Mouse (Mus musculus): ENCODE data around the gene Pacrg. TPM values are rescaled to one million over a fixed set of nuclear protein-coding genes. Genes with fewer than 3 reads are reported as not detected.

Gene Pacrg
- polyA plus RNA-seq, 1 experiment from 2014 or later: 9.2 TPM

GRCm38 (mm10) chr17:10540772-10541171, 299.3 kb downstream of the Pacrg start:
- Histone ChIP-seq H3K27ac (replicated peaks; ENCODE audit: low read depth, low read length) (no peak overlapping the region), H3K4me3 (replicated peaks; ENCODE audit: low read depth, low read length) (no peak overlapping the region), H3K9ac (replicated peaks; ENCODE audit: low read length) (no peak overlapping the region), H3K9me3 (ENCODE audit: control insufficient read depth, low read length) (no peaks in the 10 kb centered on the region), H3K36me3 (ENCODE audit: control insufficient read depth, insufficient read depth, low read length) (no peaks in the 10 kb centered on the region), H3K4me1 (ENCODE audit: control insufficient read depth, insufficient read depth, low read length) (no peaks in the 10 kb centered on the region), H3K27me3 (ENCODE audit: control insufficient read depth, insufficient read depth, low read length) (no peaks in the 10 kb centered on the region), H3K4me2 (ENCODE audit: low read length) (no peak overlapping the region)
- no peak for ATAC-seq (ENCODE audit: low FRiP score, low TSS enrichment)
- DNase-seq: no peak
- WGBS: 98% methylated on average over 2 of the region's 2 CpGs

GRCm38 (mm10) chr17:10534206-10534605, 305.9 kb downstream of the Pacrg start:
- H3K36me3 ChIP-seq (ENCODE audit: control insufficient read depth, insufficient read depth, low read length): no peaks in the 10 kb centered on the region
- no peak overlapping the region for H3K4me2 ChIP-seq (ENCODE audit: low read length)
- ATAC-seq (ENCODE audit: low FRiP score, low TSS enrichment): no peak
- DNase-seq: peak; percentile 55
- WGBS: 44% methylated on average over 8 of the region's 8 CpGs
- no peaks in the 10 kb centered on the region for H3K27me3 ChIP-seq (ENCODE audit: control insufficient read depth, insufficient read depth, low read length)
- no peak overlapping the region for H3K4me3 ChIP-seq (replicated peaks; ENCODE audit: low read depth, low read length)
- no peak overlapping the region for H3K9ac ChIP-seq (replicated peaks; ENCODE audit: low read length)
- H3K9me3 ChIP-seq (ENCODE audit: control insufficient read depth, low read length): no peaks in the 10 kb centered on the region
- H3K4me1 ChIP-seq (ENCODE audit: control insufficient read depth, insufficient read depth, low read length): peaks cover 16% of the 10 kb centered on the region; the same call in 1 of the 2 replicates
- H3K27ac ChIP-seq (replicated peaks; ENCODE audit: low read depth, low read length): peak overlapping the region; percentile 27; the same call in 1 of the 2 replicates

- Histone ChIP-seq H3K4me3 (replicated peaks; ENCODE audit: low read depth, low read length) (no peak overlapping the region), H3K9ac (replicated peaks; ENCODE audit: low read length) (no peak overlapping the region), H3K27me3 (ENCODE audit: control insufficient read depth, insufficient read depth, low read length) (no peaks in the 10 kb centered on the region), H3K4me1 (ENCODE audit: control insufficient read depth, insufficient read depth, low read length) (peaks cover 16% of the 10 kb centered on the region; the same call in 1 of the 2 replicates), H3K36me3 (ENCODE audit: control insufficient read depth, insufficient read depth, low read length) (no peaks in the 10 kb centered on the region), H3K27ac (replicated peaks; ENCODE audit: low read depth, low read length) (no peak overlapping the region), H3K4me2 (ENCODE audit: low read length) (no peak overlapping the region), H3K9me3 (ENCODE audit: control insufficient read depth, low read length) (no peaks in the 10 kb centered on the region)
- WGBS: 84% methylated on average over 7 of the region's 7 CpGs
- DNase-seq (no peak), ATAC-seq (ENCODE audit: low FRiP score, low TSS enrichment) (no peak)
Measured at GRCm38 (mm10) chr17:10533461-10533860, 306.6 kb downstream of the Pacrg start.

GRCm38 (mm10) chr17:10531024-10531423, 309.1 kb downstream of the Pacrg start:
- 26% methylated on average over 8 of the region's 8 CpGs for WGBS
- H3K4me3 ChIP-seq (replicated peaks; ENCODE audit: low read depth, low read length): no peak overlapping the region
- no peak overlapping the region for H3K4me2 ChIP-seq (ENCODE audit: low read length)
- DNase-seq: peak; percentile 65
- H3K27ac ChIP-seq (replicated peaks; ENCODE audit: low read depth, low read length): 0 out of 2 replicates have a peak overlapping the region, but pooled peaks have one; percentile 28
- no peak for ATAC-seq (ENCODE audit: low FRiP score, low TSS enrichment)
- no peak overlapping the region for H3K9ac ChIP-seq (replicated peaks; ENCODE audit: low read length)
- H3K9me3 ChIP-seq (ENCODE audit: control insufficient read depth, low read length): no peaks in the 10 kb centered on the region
- peaks cover 16% of the 10 kb centered on the region; the same call in 1 of the 2 replicates for H3K4me1 ChIP-seq (ENCODE audit: control insufficient read depth, insufficient read depth, low read length)
- H3K36me3 ChIP-seq (ENCODE audit: control insufficient read depth, insufficient read depth, low read length): no peaks in the 10 kb centered on the region
- no peaks in the 10 kb centered on the region for H3K27me3 ChIP-seq (ENCODE audit: control insufficient read depth, insufficient read depth, low read length)

GRCm38 (mm10) chr17:10529329-10529955, 310.7 kb downstream of the Pacrg start:
- WGBS: 73% methylated on average over 3 of the region's 3 CpGs
- ATAC-seq (ENCODE audit: low FRiP score, low TSS enrichment) (no peak), DNase-seq (no peak)

GRCm38 (mm10) chr17:10521282-10521681, 318.8 kb downstream of the Pacrg start:
- Histone ChIP-seq H3K9me3 (ENCODE audit: control insufficient read depth, low read length) (no peaks in the 10 kb centered on the region), H3K9ac (replicated peaks; ENCODE audit: low read length) (no peak overlapping the region), H3K4me3 (replicated peaks; ENCODE audit: low read depth, low read length) (no peak overlapping the region), H3K36me3 (ENCODE audit: control insufficient read depth, insufficient read depth, low read length) (no peaks in the 10 kb centered on the region), H3K27ac (replicated peaks; ENCODE audit: low read depth, low read length) (no peak overlapping the region), H3K4me1 (ENCODE audit: control insufficient read depth, insufficient read depth, low read length) (peaks cover 6% of the 10 kb centered on the region; the same call in 1 of the 2 replicates), H3K4me2 (ENCODE audit: low read length) (no peak overlapping the region), H3K27me3 (ENCODE audit: control insufficient read depth, insufficient read depth, low read length) (no peaks in the 10 kb centered on the region)
- no peak for ATAC-seq (ENCODE audit: low FRiP score, low TSS enrichment)
- WGBS: 83% methylated on average over 7 of the region's 7 CpGs
- DNase-seq: no peak

More at GRCm38 (mm10) chr17:10529329-10529955, 310.7 kb downstream of the Pacrg start:
- no peaks in the 10 kb centered on the region for H3K27me3 ChIP-seq (ENCODE audit: control insufficient read depth, insufficient read depth, low read length)
- H3K27ac ChIP-seq (replicated peaks; ENCODE audit: low read depth, low read length): no peak overlapping the region
- no peak overlapping the region for H3K4me3 ChIP-seq (replicated peaks; ENCODE audit: low read depth, low read length)
- H3K36me3 ChIP-seq (ENCODE audit: control insufficient read depth, insufficient read depth, low read length): no peaks in the 10 kb centered on the region
- H3K4me2 ChIP-seq (ENCODE audit: low read length): no peak overlapping the region
- H3K9ac ChIP-seq (replicated peaks; ENCODE audit: low read length): no peak overlapping the region
- peaks cover 16% of the 10 kb centered on the region; the same call in 1 of the 2 replicates for H3K4me1 ChIP-seq (ENCODE audit: control insufficient read depth, insufficient read depth, low read length)
- no peaks in the 10 kb centered on the region for H3K9me3 ChIP-seq (ENCODE audit: control insufficient read depth, low read length)

GRCm38 (mm10) chr17:10519506-10520155, 320.5 kb downstream of the Pacrg start:
- Histone ChIP-seq H3K9ac (replicated peaks; ENCODE audit: low read length) (no peak overlapping the region), H3K4me1 (ENCODE audit: control insufficient read depth, insufficient read depth, low read length) (peaks cover 10% of the 10 kb centered on the region; the same call in 1 of the 2 replicates), H3K9me3 (ENCODE audit: control insufficient read depth, low read length) (no peaks in the 10 kb centered on the region), H3K4me2 (ENCODE audit: low read length) (peak overlapping the region; percentile 23), H3K27me3 (ENCODE audit: control insufficient read depth, insufficient read depth, low read length) (no peaks in the 10 kb centered on the region), H3K27ac (replicated peaks; ENCODE audit: low read depth, low read length) (0 out of 2 replicates have a peak overlapping the region, but pooled peaks have one; percentile 22), H3K4me3 (replicated peaks; ENCODE audit: low read depth, low read length) (0 out of 2 replicates have a peak overlapping the region, but pooled peaks have one; percentile 1), H3K36me3 (ENCODE audit: control insufficient read depth, insufficient read depth, low read length) (no peaks in the 10 kb centered on the region)
- DNase-seq: peak; percentile 47
- 18% methylated on average over 11 of the region's 11 CpGs for WGBS
- no peak for ATAC-seq (ENCODE audit: low FRiP score, low TSS enrichment)

GRCm38 (mm10) chr17:10514812-10515211, 325.3 kb downstream of the Pacrg start:
- H3K27me3 ChIP-seq (ENCODE audit: control insufficient read depth, insufficient read depth, low read length): no peaks in the 10 kb centered on the region
- no peak overlapping the region for H3K27ac ChIP-seq (replicated peaks; ENCODE audit: low read depth, low read length)
- H3K4me2 ChIP-seq (ENCODE audit: low read length): no peak overlapping the region
- no peak for ATAC-seq (ENCODE audit: low FRiP score, low TSS enrichment)
- 52% methylated on average over 6 of the region's 6 CpGs for WGBS
- no peaks in the 10 kb centered on the region for H3K9me3 ChIP-seq (ENCODE audit: control insufficient read depth, low read length)
- H3K4me3 ChIP-seq (replicated peaks; ENCODE audit: low read depth, low read length): no peak overlapping the region
- H3K9ac ChIP-seq (replicated peaks; ENCODE audit: low read length): no peak overlapping the region
- H3K4me1 ChIP-seq (ENCODE audit: control insufficient read depth, insufficient read depth, low read length): peaks cover 10% of the 10 kb centered on the region; the same call in 1 of the 2 replicates
- H3K36me3 ChIP-seq (ENCODE audit: control insufficient read depth, insufficient read depth, low read length): no peaks in the 10 kb centered on the region
- peak; percentile 31 for DNase-seq
